Mouse (Mus musculus) layer of hippocampus, postnatal 36 days (tissue): ENCODE results near the gene Cpne7. TPM values are rescaled to one million over a fixed set of nuclear protein-coding genes. Genes with fewer than 3 reads are reported as not detected.

Experiments
- microRNA-seq, 2 experiments: library from miRNA; unstranded; fragments of <30 nt; microRNA quantifications; one replicate each; pipeline ENCODE4 v1.2.0; 2021
- total RNA-seq, 2 experiments: library from RNA; stranded (reverse); gene quantifications; 2 replicates each; pipeline ENCODE4 v1.2.3; 2021

Gene Cpne7
- total RNA-seq, 2 experiments from 2014 or later: 305 to 318 TPM

Small RNA genes within 50 kb of the gene (microRNA-seq; reads per million reads assigned to microRNA genes)
- 0.21 to 0.30 reads per million in 2 experiments for gene Mir7079
- gene Mir7080: 359 to 376 reads per million in 2 experiments

Other genes with a start within 250 kb of the Cpne7 start
- gene Ankrd11, start 75.1 kb upstream of the Cpne7 start, total RNA-seq: 100 to 1,000 TPM; 164 to 171 TPM
- gene Spg7, start 54.4 kb upstream of the Cpne7 start, total RNA-seq: 10 to 100 TPM; 54.9 to 61.1 TPM
- gene Rpl13, start 15.0 kb upstream of the Cpne7 start, total RNA-seq: 100 to 1,000 TPM; 391 to 451 TPM
- gene Sult5a1, start 40.9 kb downstream of the Cpne7 start, total RNA-seq: 1 to 10 TPM; 1.6 to 2.2 TPM
- gene Dpep1, start 68.9 kb downstream of the Cpne7 start, total RNA-seq: under 1 TPM in 1 of 2 experiments, not detected in 1; 0.23 TPM
- 100 to 1,000 TPM in 1 of 2 experiments, 10 to 100 TPM in 1; 96.7 to 101 TPM for gene Chmp1a, start 95.4 kb downstream of the Cpne7 start, total RNA-seq
- gene Spata33, start 95.5 kb downstream of the Cpne7 start, total RNA-seq: 1 to 10 TPM; 5.6 to 7.0 TPM
- 10 to 100 TPM; 89.6 to 99.3 TPM for gene Cdk10, start 107.5 kb downstream of the Cpne7 start, total RNA-seq
- gene Spata2l, start 118.9 kb downstream of the Cpne7 start, total RNA-seq: 10 to 100 TPM; 80.7 to 81.4 TPM
- gene Zfp276, start 136.8 kb downstream of the Cpne7 start, total RNA-seq: 10 to 100 TPM; 24.3 to 26.6 TPM
- 10 to 100 TPM; 49.7 to 51.6 TPM for gene Vps9d1, start 137.0 kb downstream of the Cpne7 start, total RNA-seq
- 1 to 10 TPM; 3.6 to 4.0 TPM for gene Fanca, start 201.2 kb downstream of the Cpne7 start, total RNA-seq
- 10 to 100 TPM; 15.2 to 17.2 TPM for gene Spire2, start 215.3 kb downstream of the Cpne7 start, total RNA-seq